Mouse (Mus musculus): ENCODE results near the gene Urb2.
"Not testable (repeated sequence)": the region's sequence is repeated elsewhere in the genome, so short reads cannot be mapped to it uniquely, and the experiment has no call there.

Urb2 gene

DNA sequence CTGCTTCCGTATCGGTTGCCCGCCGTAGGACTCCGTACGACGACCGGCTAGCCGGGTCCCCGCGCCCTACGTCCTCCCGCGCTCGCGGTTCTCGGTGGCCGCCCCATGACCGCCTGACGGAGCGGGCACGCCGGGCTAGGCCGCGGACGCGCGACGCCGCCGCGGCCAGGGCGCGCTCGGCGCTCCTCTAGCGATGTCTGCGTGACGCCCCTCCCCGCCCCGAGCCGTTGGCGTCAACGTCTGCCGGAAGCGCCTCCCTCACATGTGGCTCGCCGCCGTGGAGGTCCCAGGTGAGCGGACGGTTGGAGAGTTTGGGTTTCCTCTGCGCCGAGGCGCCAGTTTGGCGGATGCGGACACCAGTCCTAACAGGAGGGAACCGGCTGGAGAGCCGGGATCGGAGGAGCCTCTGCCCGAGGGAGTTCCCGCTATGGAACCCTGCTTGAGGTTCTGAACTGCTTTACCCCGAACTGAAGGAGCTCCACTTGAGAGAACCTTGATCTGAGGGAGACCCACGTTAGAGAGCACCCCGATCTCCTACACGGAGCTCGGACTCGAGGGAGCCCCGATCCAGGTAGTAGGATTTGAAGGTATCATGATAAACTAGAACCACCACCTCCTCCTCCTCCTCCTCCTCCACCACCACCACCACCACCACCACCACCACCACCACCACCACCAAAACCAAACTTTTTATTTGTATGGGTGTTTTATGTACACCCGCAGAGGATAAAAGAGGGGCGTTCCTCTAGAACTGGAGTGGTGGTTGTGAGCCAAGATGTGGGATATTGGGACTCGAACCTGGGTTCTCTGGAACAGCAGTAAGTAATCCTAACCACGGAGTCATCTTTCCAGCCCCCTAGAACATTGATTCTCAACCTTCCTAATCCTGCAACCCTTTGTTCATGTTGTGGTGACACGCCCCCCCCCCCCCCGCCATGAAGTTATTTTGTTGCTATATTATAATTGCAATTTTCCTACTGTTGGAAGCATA is at the start of gene Urb2, which contains the start of gene Taf5l:
Gene Urb2 (plus strand): TSS at position 272 of the 991 bp plus-strand sequence.
Gene Taf5l (minus strand): TSS at position 161 of the 991 bp plus-strand sequence.
- peak; percentile 96 to 97 for DNase-seq

DNA sequence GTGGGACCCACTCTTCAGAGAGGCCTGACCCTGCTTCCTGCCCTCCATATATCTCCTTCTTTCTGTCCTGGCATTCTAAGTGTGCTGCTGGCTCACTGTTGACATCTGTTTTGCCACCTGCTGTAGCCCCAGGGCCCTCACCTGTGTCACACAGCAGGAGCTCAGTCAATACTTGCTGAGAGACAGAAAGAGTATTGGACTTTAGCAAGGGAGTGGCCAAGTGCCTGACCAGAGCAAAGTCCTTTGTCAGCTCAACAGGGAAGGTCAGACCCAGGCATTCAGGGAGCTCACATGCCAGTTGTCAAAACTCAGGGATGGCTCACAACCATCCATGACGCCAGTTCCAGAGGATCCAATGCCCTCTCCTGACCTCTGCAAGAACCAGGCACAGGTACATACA is 47.8 kb upstream of the Urb2 start:
- no peak for DNase-seq

DNA sequence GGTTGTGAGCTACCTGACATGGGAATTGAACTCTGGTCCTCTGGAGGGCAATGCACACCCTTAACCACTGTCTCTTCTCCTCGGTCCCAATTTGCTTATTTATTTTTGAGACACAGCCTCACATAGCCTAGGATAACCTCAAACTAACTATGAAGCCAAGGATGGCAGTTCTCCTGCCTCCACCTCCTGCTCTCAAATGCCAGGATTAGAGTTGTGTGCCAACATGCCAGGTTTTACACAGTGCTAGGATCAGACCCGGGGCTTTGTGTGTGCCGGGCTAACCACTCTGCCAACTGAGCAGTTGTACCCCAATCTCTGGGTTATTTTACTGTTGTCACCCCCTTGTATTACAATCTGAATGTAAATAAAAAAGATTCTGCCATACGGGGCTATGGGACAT is 43.8 kb upstream of the Urb2 start:
- peak; percentile 38 to 42 for DNase-seq

DNA sequence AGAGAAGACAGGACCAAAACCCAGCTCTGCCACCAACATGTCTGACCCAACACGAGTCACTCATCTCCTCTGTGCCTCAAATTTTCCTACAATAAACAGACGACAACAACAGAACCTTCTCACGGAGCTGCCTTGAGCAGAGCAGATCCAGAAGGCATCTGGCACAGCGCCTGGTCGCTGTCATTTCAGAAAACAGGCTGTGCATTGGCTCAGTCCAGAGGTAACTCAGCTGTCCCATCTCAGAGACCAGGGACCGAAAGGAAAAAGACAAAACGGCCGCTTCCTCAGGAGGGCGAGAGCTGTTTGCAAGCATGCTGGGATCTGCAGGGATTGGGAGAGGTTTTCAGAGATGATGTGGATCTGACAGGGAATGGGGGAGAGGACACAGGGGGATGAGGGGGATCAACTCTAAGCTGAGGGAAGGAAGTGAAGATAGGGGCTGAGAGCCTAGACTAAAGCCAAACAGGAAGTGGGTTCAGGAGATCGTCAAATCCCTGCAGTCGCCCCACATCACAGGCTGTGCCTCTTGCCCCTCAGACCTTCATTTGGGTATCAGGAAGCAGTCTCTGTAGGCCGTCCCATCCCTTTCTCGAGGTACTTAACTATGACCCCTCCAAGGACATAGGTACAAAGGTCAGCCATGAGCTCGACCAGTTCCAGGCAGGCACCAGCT is 43.0 kb upstream of the Urb2 start:
- DNase-seq = peak; percentile 76 to 77

DNA sequence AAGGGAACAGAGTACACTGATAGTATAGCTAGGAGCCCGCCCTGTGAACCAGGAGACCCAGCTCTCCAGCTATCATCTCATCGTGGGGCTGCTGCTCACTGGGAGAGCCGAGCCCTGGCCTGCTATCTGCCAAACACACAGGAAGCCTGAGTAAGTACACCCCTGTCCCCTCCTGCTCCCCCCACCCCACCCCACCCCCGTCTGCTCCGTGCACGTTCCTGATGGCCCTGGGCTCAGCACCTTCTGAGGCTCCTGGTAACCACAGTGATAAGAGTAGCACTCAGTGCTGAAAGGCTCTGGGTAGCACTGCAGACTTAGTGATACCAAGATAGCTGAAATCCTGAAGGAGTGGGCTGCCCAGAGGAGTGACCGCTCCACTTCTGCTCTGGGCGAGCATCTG is 42.4 kb upstream of the Urb2 start:
- no peak for DNase-seq

DNA sequence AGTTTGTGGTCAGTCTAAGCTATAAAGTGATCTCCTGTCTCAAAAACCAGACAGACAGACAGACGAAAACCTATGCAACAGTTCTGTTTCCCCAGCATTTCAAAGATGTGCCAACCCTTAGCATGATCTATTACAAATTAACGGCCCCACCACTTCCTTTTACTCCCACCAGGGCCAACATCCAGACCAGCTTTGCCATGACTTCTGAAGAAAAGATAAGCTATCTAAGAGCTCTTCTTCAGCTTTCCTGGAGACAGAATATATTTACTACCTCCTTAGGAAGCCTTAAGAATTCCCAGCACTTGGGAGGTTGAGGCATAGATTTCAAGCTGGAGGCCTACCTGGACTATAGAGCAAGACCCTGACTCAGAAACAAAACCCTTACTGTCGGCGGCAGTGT is 41.1 kb upstream of the Urb2 start:
- no peak for DNase-seq

DNA sequence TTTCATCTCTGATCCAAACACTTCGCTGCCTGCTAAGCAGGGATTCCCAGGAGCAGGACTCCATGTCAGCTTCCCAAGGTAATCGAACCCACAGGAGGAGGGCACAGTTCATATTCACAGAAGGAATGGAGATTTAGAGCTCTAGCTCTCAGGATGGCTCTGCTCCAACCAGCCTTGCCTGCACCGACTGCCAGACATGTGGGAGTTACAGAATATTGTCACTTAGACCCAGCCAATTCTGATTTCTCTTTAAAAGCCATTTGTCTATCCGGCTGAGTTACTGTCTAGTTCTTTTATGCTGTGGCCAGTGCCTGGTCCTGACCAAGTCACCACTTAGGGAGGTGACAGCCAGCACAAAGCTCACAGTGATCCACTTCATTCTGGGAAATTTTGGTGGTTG is 39.6 kb upstream of the Urb2 start:
- peak; percentile 45 for DNase-seq

DNA sequence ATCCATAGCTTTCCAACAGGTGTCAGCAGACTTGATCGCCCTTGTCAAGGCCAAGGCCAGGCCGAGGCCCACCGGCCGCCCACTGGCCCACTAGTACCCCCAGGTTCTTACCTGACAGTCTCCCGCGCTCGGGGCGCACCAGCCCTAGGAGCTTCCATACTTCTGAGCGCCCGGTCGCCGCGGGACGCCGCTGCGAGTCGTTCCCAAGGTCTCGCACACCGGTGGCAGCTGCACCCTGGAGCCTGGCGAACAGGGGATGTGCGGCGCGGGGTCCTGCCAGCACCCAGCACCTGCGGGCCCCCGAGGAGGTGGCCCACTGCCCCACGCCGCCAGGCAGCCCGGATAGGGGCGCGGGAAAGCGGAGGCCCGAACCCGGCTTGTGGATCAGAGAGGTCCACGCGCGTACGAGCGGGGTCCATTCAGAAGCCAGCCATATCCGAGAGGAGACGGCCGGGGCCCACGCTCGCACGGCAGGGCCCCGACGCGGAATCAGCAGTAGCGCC is 39.0 kb upstream of the Urb2 start:
- DNase-seq = peak; percentile 51 to 63

DNA sequence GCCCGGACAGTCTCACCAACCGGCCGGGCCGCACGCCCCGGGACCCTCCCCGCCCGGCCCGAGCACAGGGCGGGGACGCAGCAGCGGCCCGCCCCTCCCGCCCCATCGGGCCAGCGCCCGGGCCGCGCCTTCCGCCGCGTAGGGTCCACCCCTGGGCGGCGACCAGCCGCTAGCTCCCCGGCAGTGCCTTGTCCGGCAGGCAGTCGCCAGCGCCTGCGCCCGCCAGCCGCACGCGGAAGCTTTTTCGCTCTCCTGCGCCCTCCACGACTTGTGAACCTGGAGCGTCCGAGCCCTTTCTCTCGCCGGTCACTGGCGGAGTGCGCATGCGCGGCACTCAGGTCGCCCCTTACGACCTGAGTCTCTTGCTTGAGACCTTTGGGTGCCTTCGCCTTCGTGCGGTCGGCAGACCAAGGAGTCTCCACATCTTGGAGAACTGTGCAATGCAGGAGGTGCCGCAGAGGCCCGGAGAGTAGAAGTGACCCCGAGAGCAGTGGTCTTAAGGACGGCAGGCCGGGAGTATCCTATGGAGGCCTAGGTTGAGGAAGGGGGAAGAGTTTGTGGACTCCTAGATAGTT is 38.4 kb upstream of the Urb2 start, which contains the start of gene Abcb10:
Gene Abcb10 (minus strand): TSS at position 297 of the 575 bp plus-strand sequence.
- peak; percentile 92 to 93 for DNase-seq

DNA sequence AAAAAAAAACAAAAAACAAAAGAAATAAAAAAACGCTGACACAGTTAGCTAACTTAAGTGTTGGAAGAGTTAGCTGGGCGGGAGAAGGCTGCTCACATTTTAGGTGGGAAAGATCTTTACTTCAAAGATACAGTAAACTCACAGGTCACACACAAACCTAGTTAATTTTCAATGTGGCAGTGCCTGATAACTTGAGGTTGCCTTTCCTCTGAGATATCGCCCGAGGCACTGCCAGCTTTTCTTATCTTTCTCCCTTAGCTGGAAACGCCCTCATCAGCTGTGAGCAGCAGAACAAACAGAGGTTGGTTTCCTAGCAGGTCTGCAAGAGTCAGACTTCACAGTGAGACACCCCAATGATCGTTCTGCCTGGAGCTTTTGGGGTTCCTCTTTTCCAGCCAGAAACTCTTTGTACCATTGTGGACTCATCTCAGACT is 32.7 kb upstream of the Urb2 start:
- no peak for DNase-seq

DNA sequence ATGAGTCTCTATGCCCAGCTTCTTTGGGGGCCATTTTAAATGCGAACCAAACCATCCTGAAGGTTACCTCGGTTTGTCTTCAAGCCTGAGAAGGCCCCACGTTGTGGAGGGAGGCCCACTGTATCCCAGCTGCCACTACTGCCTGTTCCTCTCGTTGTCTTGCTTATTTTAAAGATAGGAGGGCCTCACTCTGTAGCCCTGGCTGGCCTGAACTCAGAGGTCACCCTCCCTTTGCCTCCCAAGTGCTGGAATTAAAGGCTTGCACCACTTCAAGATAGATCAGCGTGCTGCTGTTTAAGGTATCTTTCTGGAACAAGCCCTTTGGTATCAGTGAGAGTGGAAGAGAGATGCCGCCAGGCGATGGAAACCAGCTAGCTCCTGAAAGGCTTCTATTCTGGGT is 32.2 kb upstream of the Urb2 start:
- DNase-seq = no peak

DNA sequence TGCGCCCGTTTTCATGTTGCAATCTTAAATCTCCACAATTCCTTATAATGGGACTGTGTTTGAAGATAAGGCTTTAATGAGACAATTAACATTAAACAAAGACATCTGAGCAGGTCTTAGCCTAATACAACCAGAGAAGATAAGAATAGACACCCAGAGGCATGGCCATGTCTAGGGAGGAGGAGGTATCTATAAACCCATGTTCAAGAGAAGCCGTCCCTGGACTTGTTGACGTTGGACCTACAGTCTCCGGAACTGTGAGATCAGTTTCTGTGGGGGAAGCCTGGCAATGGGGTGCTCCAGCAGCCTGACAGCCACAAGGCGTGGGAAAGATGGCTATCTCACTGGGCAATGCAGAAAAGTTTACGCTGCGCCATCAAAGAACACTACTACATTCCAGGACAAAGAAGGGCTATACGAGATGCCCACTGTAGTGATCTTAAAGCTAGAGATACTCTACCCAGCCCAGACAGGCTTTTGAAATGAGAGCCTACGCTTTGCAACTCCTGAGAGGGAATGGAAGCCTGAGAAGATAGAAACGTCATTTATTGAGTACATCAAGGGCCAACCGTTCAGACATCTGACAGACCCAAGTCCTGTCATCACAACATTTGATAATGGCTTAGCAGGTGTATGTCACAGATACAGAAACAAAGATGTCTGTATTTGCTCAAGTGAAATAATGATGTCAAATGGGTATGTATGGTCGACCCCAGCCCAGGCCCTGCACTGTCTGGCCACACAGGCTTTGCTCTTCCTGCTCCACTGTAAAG is 30.8 kb upstream of the Urb2 start:
- no peak for DNase-seq

DNA sequence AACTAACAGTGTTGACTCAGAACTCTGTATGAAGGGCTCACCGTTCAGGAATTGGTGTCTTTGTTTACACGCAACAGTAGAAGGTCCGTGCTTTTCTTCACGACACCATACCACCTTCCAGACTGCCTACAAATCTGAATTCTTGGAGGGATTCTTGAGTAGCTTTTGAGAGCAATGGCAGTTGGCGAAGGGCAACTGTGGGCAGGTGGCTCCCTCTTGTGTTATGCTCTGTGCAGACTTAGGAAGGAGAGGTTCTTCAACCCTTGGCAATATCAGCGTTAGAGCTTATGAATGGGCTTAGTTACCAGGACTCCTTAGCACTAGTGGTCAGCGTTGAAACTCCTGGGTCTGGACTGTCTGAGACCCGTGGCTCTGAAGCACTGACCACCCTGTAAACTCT is 28.7 kb upstream of the Urb2 start:
- DNase-seq = peak; percentile 25 to 33

DNA sequence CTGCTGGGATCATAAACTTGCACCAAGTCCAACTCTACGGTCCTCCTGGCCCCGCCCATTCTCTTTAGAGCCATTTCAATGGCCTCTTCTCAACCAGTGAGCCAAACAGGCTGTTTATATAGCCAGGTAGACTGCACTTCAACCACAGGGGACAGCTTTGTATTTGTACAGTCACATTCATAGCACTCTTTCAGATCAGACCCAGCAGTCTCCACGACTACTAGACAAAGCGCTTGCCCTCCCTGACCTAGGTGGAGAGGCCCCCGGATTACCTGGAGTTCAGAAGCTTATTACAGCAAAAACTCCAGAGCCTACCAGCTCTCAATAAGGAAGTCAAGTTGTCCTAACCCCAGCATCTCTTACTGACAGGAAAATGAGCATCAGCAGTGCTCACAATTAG is 27.7 kb upstream of the Urb2 start:
- DNase-seq = no peak

DNA sequence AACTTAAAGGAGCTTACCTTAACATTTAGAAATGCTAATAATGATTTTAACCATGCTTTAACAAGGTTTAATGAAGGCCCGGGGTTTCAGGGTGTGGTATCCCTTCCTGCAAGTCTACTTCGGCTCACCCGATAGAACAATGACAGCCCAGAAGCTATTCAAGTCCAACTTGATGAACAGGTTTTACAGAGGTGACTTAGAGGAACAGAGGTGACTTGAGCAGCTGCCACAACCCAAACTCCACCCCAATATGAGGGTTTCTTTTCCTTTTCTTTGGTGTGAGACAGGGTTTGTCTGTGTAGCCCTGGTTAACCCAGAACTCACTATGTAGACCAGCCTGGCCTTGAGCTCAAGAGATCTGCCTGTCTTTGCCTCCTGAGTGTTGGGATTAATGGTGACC is 27.3 kb upstream of the Urb2 start:
- no peak for DNase-seq

DNA sequence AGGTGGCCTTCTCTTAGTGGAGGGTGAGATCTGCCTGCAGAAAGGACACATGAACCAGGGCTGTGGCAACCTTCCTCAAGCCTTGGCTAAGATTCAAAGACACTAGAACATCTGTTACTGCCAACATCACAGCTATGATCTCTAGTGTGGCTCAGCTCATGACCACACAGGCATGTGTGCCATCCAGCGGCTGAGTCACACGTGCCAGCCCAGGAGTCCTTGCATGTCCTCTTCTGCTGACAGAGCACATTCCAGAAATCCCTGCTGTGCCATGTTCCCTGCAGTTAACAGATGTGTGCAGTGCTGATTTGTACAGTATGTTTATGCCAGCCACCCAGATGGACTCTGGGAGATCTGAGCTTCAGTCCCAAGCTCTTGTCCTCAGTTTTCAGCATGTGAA is 21.7 kb upstream of the Urb2 start:
- no peak for DNase-seq

DNA sequence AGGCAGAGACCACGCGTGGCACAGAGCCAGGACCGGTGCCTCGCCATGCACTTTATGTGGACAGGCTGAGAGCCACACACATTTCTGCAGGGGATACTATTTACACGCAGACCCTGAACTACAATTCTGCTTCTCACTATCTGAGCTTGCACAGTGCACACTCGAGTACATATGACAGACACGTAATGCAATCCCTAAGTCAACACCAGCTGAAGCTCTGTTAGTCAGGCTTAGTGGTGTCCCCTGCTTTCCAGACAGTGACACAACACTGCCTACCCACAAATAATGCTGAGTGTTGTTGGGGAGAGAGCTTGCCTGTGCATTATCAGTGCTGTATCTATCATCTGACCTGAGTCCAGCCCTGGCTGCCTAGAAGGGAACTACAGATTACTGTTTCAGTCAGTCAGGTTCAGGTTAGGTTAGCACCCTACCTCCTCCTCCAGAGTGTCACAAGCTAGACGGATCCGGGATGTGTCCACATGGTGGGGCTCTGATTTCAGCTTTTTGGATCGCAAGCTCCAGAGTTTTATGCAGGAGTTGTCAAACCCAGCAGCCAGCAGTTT is 18.7 kb upstream of the Urb2 start:
- no peak for DNase-seq

DNA sequence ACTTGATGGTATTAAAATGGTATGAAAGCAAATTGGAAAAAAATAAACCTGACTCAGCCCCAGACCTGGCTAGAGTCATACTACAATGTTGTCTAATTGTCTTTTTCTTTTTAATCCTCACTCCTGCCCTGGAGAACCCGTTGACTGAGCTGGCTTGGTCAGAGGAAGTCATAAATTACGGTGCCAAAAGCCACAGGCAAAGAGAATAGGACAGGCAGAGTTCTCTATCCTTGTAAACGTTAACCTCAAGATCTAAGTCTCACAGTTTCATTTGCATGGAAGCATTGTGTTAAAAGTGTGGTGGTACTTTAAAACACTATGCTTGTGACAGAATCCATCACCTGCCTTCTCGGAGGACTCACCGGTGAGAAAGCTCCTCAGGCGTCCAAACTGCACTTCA is 13.5 kb upstream of the Urb2 start:
- DNase-seq = no peak

DNA sequence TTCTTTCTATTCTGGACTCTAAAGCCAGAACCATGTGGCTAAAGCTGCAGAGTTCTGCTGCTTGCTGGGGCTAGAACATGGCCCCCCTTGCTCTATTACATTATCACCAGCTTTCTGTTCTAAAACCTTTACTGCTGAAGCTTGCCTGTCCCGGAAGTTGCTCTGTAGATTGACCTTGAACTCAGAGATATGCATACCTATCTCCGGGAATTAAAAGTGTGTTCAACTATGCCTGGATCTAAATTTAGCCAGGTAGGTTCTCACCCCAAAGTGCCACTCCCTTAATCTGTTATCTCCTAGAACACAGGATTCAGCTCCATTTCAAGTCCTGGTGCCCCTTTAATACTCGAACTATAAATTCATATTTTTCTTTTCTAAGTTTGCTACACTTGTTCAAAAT is 9.7 kb upstream of the Urb2 start:
- no peak for DNase-seq

DNA sequence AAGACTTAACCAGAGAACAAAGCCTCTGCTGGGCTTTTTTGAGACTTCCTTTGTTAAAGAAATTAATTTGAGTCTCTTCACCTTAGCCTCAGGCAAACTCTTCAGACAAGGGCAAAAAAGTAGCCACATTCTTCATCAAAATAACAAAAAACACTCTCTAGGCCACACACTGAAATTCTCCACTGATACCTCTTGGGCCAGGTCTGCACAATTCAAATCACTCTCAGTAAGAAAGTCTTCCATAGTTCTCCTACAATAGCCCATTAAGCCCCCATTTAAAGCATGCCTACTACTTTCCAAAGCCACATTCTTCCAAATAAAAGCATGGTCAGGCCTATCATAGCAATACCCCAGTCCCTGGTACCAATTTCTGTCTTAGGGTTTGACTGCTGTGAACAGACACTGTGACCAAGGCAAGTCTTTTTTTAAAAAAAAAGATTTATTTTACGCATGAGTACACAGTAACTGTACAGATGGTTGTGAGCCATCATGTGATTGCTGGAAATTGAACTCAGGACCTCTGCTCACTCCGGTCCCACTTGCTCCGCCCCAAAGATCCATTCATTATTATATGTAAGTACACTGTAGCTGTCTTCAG is 9.2 kb upstream of the Urb2 start:
- no peak for DNase-seq

DNA sequence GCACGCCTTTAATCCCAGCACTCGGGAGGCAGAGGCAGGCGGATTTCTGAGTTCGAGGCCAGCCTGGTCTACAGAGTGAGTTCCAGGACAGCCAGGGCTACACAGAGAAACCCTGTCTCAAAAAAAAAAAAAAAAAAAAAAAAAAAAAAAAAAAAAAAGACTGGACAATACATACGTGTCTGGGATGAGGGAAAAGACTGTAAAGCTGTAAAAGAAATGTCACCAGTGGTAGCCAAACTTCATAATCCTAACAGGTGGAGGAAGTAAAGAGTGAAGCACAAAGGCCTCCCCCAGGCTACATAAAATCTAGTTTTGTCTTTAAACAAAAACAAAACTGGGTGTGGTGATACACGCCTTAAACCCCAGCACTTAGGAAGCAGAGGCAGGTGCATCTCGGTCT is 7.0 kb upstream of the Urb2 start:
- DNase-seq = not testable (repeated sequence)

DNA sequence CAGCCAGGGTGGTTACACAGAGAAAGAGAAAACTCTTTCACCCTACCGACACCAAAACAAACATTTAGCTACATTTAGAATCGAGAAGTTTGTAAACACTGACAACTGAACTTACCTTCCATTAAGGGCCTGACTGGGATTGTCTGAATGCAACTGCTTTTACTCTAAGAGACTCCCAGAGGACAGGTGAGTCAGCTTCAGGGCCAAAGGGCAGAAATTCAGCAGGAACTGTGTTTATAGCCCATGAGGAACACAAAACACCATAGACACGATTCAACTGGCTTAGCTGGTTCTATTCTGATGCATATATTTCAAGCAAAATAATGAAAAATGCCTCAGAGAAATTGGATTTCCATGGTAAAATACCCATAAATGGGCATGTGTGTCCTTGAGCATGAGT is 6.6 kb upstream of the Urb2 start:
- DNase-seq = no peak
